Mouse (Mus musculus) right cerebral cortex, postnatal 36 days (tissue): ENCODE measurements around the gene Adad1.

Experiments used
- DNase-seq, 2 experiments: peaks; one replicate each; pipeline ENCODE4 v3.0.0; 2022; ENCODE audit warnings: low spot score in 2 of 2, mixed read lengths in 1 of 2

The Adad1 gene

DNA sequence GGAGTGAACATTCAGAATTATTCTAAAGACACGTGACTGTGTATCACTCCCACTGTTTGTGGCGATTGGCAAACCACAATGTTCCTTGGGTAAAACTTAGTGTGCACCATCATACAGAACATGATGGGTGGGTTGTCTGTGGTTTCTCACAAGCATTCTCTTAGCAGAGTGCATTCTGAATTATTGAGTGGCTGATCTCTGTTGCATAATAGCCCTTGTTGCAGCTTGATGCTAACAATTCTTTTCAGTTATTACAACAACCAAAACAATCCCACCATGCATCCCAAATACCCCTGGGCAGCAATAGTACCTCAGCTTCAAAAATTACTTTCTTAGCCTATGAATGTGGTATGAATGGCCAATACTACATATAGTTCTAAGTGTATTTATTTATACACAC, 106.0 kb downstream of the Adad1 start:
- no peak for DNase-seq
